Mouse (Mus musculus): ENCODE data around the gene Mdm2. TPM values are rescaled to one million over a fixed set of nuclear protein-coding genes. Genes with fewer than 3 reads are reported as not detected.
"Not testable (repeated sequence)": the region's sequence is repeated elsewhere in the genome, so short reads cannot be mapped to it uniquely, and the experiment has no call there.

The Mdm2 gene
- total RNA-seq, 2 experiments from 2014 or later, result 59.1 to 62.8 TPM

GRCm38 (mm10) chr10:117733626-117734025, 23.1 kb upstream of the Mdm2 start:
- DNase-seq (ENCODE audit: low spot score in 2 of 2), result not testable (repeated sequence)

- no peak for DNase-seq (ENCODE audit: low spot score in 2 of 2)
Measured at GRCm38 (mm10) chr10:117732962-117733592, 22.5 kb upstream of the Mdm2 start.

GRCm38 (mm10) chr10:117732184-117732583, 21.6 kb upstream of the Mdm2 start:
- DNase-seq (ENCODE audit: low spot score in 2 of 2), result no peak

GRCm38 (mm10) chr10:117731244-117732101, 20.9 kb upstream of the Mdm2 start:
- DNase-seq (ENCODE audit: low spot score in 2 of 2), result peak; percentile 35 to 56

- DNase-seq (ENCODE audit: low spot score in 2 of 2), result no peak
Measured at GRCm38 (mm10) chr10:117730637-117731203, 20.2 kb upstream of the Mdm2 start.

- no peak for DNase-seq (ENCODE audit: low spot score in 2 of 2)
Measured at GRCm38 (mm10) chr10:117730140-117730539, 19.6 kb upstream of the Mdm2 start.

- no peak for DNase-seq (ENCODE audit: low spot score in 2 of 2)
Measured at GRCm38 (mm10) chr10:117729139-117729814, 18.7 kb upstream of the Mdm2 start.

- DNase-seq (ENCODE audit: low spot score in 2 of 2), result no peak
Measured at GRCm38 (mm10) chr10:117728574-117728973, 18.0 kb upstream of the Mdm2 start.

- no peak for DNase-seq (ENCODE audit: low spot score in 2 of 2)
Measured at GRCm38 (mm10) chr10:117727518-117728110, 17.1 kb upstream of the Mdm2 start.

GRCm38 (mm10) chr10:117726888-117727385, 16.4 kb upstream of the Mdm2 start:
- DNase-seq (ENCODE audit: low spot score in 2 of 2), result no peak

- no peak for DNase-seq (ENCODE audit: low spot score in 2 of 2)
Measured at GRCm38 (mm10) chr10:117726350-117726749, 15.8 kb upstream of the Mdm2 start.

GRCm38 (mm10) chr10:117725671-117726070, 15.1 kb upstream of the Mdm2 start:
- DNase-seq (ENCODE audit: low spot score in 2 of 2), result no peak

- no peak for DNase-seq (ENCODE audit: low spot score in 2 of 2)
Measured at GRCm38 (mm10) chr10:117724804-117725361, 14.3 kb upstream of the Mdm2 start.

GRCm38 (mm10) chr10:117724136-117724718, 13.7 kb upstream of the Mdm2 start:
- no peak for DNase-seq (ENCODE audit: low spot score in 2 of 2)

GRCm38 (mm10) chr10:117718161-117719119, 7.9 kb upstream of the Mdm2 start:
- peak; percentile 44 to 47 for DNase-seq (ENCODE audit: low spot score in 2 of 2)

GRCm38 (mm10) chr10:117717583-117717982, 7.0 kb upstream of the Mdm2 start:
- DNase-seq (ENCODE audit: low spot score in 2 of 2), result no peak

- no peak for DNase-seq (ENCODE audit: low spot score in 2 of 2)
Measured at GRCm38 (mm10) chr10:117716686-117717085, 6.1 kb upstream of the Mdm2 start.

GRCm38 (mm10) chr10:117715654-117716053, 5.1 kb upstream of the Mdm2 start:
- DNase-seq (ENCODE audit: low spot score in 2 of 2), result not testable (repeated sequence)

GRCm38 (mm10) chr10:117714928-117715500, 4.5 kb upstream of the Mdm2 start:
- no peak for DNase-seq (ENCODE audit: low spot score in 2 of 2)

Measured in layer of hippocampus, postnatal 14 days (tissue).